Mouse (Mus musculus) cerebellum, adult 2 months (tissue): ENCODE results near the gene Slc10a3. TPM values are rescaled to one million over a fixed set of nuclear protein-coding genes. Genes with fewer than 3 reads are reported as not detected.

ENCODE experiments used
- DNase-seq, 2 experiments: peaks; one replicate each; pipeline ENCODE4 v3.0.0; 2021
- H3K27ac ChIP-seq: fragments of 200-500 bp; 2 replicates; pipeline ENCODE4 v1.5.1; 2012; ENCODE audit warnings: low read length, control low read depth, inconsistent platforms; ENCODE audit not compliant: insufficient read depth
- H3K27me3 ChIP-seq: fragments of 200-500 bp; 2 replicates; pipeline ENCODE4 v1.6.1; 2012; ENCODE audit warnings: inconsistent platforms, mild to moderate bottlenecking, low read length, moderate library complexity; ENCODE audit not compliant: control insufficient read depth, insufficient read depth
- H3K4me1 ChIP-seq: fragments of 200-500 bp; 2 replicates; pipeline ENCODE4 v1.6.1; 2011; ENCODE audit warnings: low read length; ENCODE audit not compliant: control insufficient read depth, insufficient read depth
- H3K4me3 ChIP-seq: fragments of 200-500 bp; replicated peaks from 2 replicates; pipeline ENCODE3; 2011; ENCODE audit warnings: mild to moderate bottlenecking, low read depth, low read length, control low read depth; ENCODE audit not compliant: insufficient read depth
- CTCF ChIP-seq: fragments of 200-500 bp; IDR thresholded peaks from 2 replicates; pipeline ENCODE4 v1.5.1; 2011; ENCODE audit warnings: low read depth, mild to moderate bottlenecking, control low read depth, low read length, moderate library complexity, borderline replicate concordance; ENCODE audit not compliant: insufficient read depth
- POLR2A ChIP-seq: fragments of 200-500 bp; IDR thresholded peaks from 2 replicates; pipeline ENCODE4 v1.6.1; 2011; ENCODE audit warnings: low read length, control low read depth, borderline replicate concordance; ENCODE audit not compliant: insufficient read depth
- WGBS: fragments of 180-500 bp; shearing (Covaris S2); methylation state at CpG from one replicate; pipeline ENCODE4 v1.1.7; 2018; 5-methylcytosine and 5-hydroxymethylcytosine counted together
- polyA plus RNA-seq: library from polyadenylated mRNA; depleted of rRNA; stranded (reverse); fragments of >200 nt; gene quantifications from 2 replicates; pipeline ENCODE4 v1.2.3, GENCODE M21; 2012; rRNA removed

Gene Slc10a3
- polyA plus RNA-seq, 1 experiment, result 4.7 TPM

GRCm38 (mm10) chrX:74329215-74329671, 43.9 kb downstream of the Slc10a3 start:
- Histone ChIP-seq H3K4me1 (peaks cover 8% of the 10 kb centered on the region), H3K27me3 (no peaks in the 10 kb centered on the region), H3K4me3 (peak overlapping the region; percentile 74), H3K27ac (no peak overlapping the region)
- DNase-seq, result no peak
- TF ChIP-seq POLR2A (no peak), CTCF (no peak)
- WGBS, result 13% methylated on average over 10 of the region's 10 CpGs

- peak within 1 kb of the TSS; percentile 90 for H3K27ac ChIP-seq
- H3K4me1 ChIP-seq, result peaks cover 8% of the 10 kb centered on the region
- peak; percentile 69 to 78 for DNase-seq
- no peaks in the 10 kb centered on the region for H3K27me3 ChIP-seq
- H3K4me3 ChIP-seq, result peak within 1 kb of the TSS; percentile 74
- TF ChIP-seq POLR2A, result peak; percentile 49; the same call in 1 of the 2 replicates
- no peak for TF ChIP-seq CTCF
- 9% methylated on average over 23 of the region's 30 CpGs for WGBS
These were observed 44.4 kb downstream of the Slc10a3 start, which contains the start of gene Plxna3 for GRCm38 (mm10) chrX:74328725-74329161. Gene Plxna3 (plus strand): TSS chrX:74329066.

Other genes starting within 250 kb of the Slc10a3 start
- gene Opn1mw, start 245.9 kb downstream of the Slc10a3 start, polyA plus RNA-seq, result 0.57 TPM in 1 of 2 replicates, not detected in the other
- gene Mecp2, start 238.0 kb downstream of the Slc10a3 start, polyA plus RNA-seq, result 30.7 and 34.0 TPM in 2 replicates
- not detected in 2 replicates for gene Tex28, start 205.5 kb downstream of the Slc10a3 start, polyA plus RNA-seq
- 0.05 TPM in 1 of 2 replicates, not detected in the other for gene Tktl1, start 196.1 kb downstream of the Slc10a3 start, polyA plus RNA-seq
- gene Flna, start 123.5 kb downstream of the Slc10a3 start, polyA plus RNA-seq, result 141 and 162 TPM in 2 replicates
- gene Emd, start 118.7 kb downstream of the Slc10a3 start, polyA plus RNA-seq, result 49.0 and 53.6 TPM in 2 replicates
- gene Rpl10, start 102.5 kb downstream of the Slc10a3 start, polyA plus RNA-seq, result 511 and 570 TPM in 2 replicates
- 99.4 and 100 TPM in 2 replicates for gene Taz, start 91.4 kb downstream of the Slc10a3 start, polyA plus RNA-seq
- gene Dnase1l1, start 91.0 kb downstream of the Slc10a3 start, polyA plus RNA-seq, result 6.4 and 7.5 TPM in 2 replicates
- 506 and 526 TPM in 2 replicates for gene Atp6ap1, start 76.3 kb downstream of the Slc10a3 start, polyA plus RNA-seq
- 843 and 859 TPM in 2 replicates for gene Gdi1, start 68.4 kb downstream of the Slc10a3 start, polyA plus RNA-seq
- 46.2 and 50.7 TPM in 2 replicates for gene Fam50a, start 60.3 kb downstream of the Slc10a3 start, polyA plus RNA-seq
- gene Plxna3, start 44.3 kb downstream of the Slc10a3 start, polyA plus RNA-seq, result 52.5 and 69.2 TPM in 2 replicates
- gene Lage3, start 19.7 kb downstream of the Slc10a3 start, polyA plus RNA-seq, result 68.3 and 72.2 TPM in 2 replicates
- gene Ubl4a, start 131 bp downstream of the Slc10a3 start, polyA plus RNA-seq, result 82.0 and 85.3 TPM in 2 replicates
- gene Fam3a, start 19.9 kb upstream of the Slc10a3 start, polyA plus RNA-seq, result 31.8 and 36.0 TPM in 2 replicates
- gene Ikbkg, start 19.9 kb upstream of the Slc10a3 start, polyA plus RNA-seq, result 22.3 TPM in 2 replicates
- 64.7 and 65.4 TPM in 2 replicates for gene G6pdx, start 55.8 kb upstream of the Slc10a3 start, polyA plus RNA-seq
- gene Gm6880, start 108.0 kb upstream of the Slc10a3 start, polyA plus RNA-seq, result not detected in 2 replicates
- gene Olfr1326-ps1, start 201.5 kb upstream of the Slc10a3 start, polyA plus RNA-seq, result not detected in 2 replicates
- not detected in 2 replicates for gene Olfr1325, start 219.3 kb upstream of the Slc10a3 start, polyA plus RNA-seq